Mouse (Mus musculus) left cerebral cortex, postnatal 10 days (tissue): ENCODE results near the gene Gm10959. TPM values are rescaled to one million over a fixed set of nuclear protein-coding genes. Genes with fewer than 3 reads are reported as not detected.
"Not testable (repeated sequence)": the region's sequence is repeated elsewhere in the genome, so short reads cannot be mapped to it uniquely, and the experiment has no call there.

Source experiments
- DNase-seq, 2 experiments: peaks; one replicate each; pipeline ENCODE4 v3.0.0; 2021 to 2022; ENCODE audit warnings: low spot score in 2 of 2, mixed read lengths in 1 of 2; ENCODE audit errors: extremely low spot score in 1 of 2
- intact Hi-C: fragments of 180-260 bp; cut with DNase I; formaldehyde crosslinking; loops from one replicate; pipeline ENCODE4 v1.15.1; 2025
- total RNA-seq, 2 experiments: library from RNA; stranded (reverse); gene quantifications; 2 replicates each; pipeline ENCODE4 v1.2.3; 2021

Gm10959 gene
- total RNA-seq, result not detected

- intact Hi-C loops, result no loop called here
- no peak for DNase-seq
These were observed at the start of gene Gm10959 for GRCm38 (mm10) chr3:122919260-122919659. Gene Gm10959, minus strand, starts transcription at chr3:122919360.

DNA sequence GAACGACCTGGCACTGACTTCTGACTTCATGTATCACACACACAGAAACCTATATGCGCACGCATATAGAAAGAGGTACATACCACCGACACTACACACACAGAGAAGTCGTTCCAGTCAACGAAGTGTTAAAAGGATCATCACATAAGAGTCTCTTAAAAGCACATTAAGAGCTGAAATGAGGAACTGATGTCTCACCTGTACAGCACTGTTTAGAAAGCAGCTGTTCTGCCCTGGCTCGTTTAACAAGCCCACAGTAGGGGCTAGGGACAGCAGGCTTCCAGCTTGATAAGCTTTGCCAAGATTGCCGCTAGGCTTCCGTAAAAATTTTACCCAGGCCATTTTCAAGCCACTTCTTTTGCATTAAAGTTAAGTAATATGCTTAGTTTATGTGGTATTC, 49.2 kb upstream of the Gm10959 start:
- intact Hi-C loops, result no loop called here
- no peak for DNase-seq

GRCm38 (mm10) chr3:122964301-122964700, 45.1 kb upstream of the Gm10959 start:
- DNase-seq, result no peak
- intact Hi-C loops, result no loop called here

DNA sequence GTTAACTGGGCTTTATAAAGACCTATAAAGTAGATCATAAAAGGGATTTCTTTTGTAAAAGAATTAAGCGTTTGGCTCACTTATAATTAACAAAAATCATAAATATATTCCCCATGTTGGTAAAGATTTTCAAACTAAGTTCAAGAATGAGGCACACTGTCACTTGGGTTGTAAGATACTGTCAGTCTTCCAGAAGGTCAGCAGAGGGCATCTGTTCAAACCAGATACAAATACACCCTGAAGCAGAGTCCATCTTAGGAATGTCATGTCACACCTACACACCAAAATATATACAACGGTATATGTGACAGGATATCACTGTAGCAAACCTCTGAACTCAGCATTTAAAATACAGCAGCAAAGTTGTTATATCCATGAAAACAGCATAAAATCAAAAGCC, 31.0 kb upstream of the Gm10959 start:
- intact Hi-C loops, result no loop called here
- DNase-seq, result no peak

DNA sequence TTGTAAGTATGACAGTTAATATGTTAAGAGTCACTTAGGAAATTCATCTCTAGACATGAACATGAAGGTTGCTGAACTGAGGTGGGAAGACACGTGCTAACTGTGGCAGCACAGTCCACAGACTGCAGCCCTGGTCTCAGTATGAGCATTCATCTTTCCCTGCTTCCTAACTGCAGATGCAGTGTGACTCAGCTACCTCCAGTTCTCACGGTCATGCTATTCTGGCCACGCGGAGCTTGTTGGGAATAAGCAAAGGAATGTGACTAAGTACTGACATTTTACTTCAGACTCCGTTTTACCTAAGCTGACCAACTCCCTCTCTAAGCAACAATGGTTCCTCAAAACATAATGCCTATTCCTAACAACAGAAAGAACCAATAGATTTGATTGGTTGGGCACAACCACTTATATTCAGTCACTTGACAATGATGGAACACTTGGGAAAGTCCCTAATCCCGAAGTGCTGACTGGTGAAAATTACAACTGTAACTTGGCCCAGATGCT, 24.3 kb upstream of the Gm10959 start:
- intact Hi-C loops, result loop anchor here (5.0 kb wide), 1 partner anchor 209 kb away; no protein-coding TSS in a partner anchor
- DNase-seq, result no peak

GRCm38 (mm10) chr3:122939215-122939614, 20.1 kb upstream of the Gm10959 start:
- DNase-seq, result peak; percentile 40 to 42
- intact Hi-C loops, result loop anchor here (5.0 kb wide), 1 partner anchor 163 kb away; no protein-coding TSS in a partner anchor

DNA sequence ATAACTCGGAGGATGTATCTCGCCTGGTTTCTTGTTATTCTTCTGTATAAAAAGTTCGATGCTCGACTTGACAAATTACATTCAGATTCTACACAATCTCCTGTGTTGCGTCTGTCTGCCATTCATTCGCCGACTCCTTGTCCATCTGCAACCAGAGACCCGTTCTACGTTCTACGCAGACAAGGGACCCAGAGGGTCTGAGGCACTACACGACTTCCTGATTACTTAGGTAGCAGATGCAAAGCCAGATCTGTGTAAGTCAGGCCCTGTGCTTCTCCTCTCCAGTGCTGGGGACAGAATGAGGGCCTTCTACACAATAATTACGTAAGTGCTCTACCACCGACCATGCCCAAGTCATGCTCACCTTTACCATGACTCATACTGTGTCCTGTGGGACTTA, 18.0 kb upstream of the Gm10959 start:
- intact Hi-C loops, result loop anchor here (5.0 kb wide), 1 partner anchor 165 kb away; no protein-coding TSS in a partner anchor
- not testable (repeated sequence) for DNase-seq

DNA sequence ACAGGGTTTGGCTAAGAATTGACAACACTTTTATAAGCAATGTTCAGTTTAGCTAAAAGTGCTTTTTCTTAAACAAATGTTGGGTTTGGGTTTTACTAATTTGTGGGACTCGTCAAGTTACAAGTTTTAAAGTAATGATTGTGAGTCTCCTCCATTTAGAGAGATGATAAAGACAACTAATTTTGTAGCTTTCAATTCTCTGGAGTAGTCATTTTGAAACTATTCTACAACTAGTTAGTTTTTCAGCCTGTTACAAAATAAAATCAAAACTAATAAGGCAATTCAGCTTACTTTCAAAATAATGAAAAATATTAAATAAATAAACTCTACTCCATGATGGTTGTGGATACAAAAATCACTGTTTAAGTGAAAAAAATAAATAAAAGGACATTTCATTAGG, 13.3 kb upstream of the Gm10959 start:
- no peak for DNase-seq
- intact Hi-C loops, result no loop called here

DNA sequence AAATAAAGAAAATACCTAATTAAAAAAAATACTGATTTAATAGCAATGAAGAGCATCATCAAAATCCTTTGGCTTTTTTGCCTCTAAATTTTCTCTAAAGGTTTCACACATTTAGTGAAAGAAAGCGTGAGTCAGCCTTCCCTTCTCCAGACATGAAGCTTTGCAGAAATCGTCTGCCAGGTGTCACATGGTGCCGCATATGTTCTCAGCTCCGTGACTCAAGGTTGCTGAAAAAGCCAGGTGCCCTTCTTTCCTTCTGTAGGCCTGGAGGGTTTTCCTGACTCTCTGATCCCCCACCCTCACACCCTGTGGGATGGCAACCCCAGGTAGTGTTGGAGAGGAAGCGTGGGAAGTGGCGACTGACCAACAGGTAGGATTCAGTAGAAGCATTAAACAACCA, 10.6 kb upstream of the Gm10959 start:
- DNase-seq, result peak in 1 of 2 experiments; percentile 12
- intact Hi-C loops, result no loop called here

DNA sequence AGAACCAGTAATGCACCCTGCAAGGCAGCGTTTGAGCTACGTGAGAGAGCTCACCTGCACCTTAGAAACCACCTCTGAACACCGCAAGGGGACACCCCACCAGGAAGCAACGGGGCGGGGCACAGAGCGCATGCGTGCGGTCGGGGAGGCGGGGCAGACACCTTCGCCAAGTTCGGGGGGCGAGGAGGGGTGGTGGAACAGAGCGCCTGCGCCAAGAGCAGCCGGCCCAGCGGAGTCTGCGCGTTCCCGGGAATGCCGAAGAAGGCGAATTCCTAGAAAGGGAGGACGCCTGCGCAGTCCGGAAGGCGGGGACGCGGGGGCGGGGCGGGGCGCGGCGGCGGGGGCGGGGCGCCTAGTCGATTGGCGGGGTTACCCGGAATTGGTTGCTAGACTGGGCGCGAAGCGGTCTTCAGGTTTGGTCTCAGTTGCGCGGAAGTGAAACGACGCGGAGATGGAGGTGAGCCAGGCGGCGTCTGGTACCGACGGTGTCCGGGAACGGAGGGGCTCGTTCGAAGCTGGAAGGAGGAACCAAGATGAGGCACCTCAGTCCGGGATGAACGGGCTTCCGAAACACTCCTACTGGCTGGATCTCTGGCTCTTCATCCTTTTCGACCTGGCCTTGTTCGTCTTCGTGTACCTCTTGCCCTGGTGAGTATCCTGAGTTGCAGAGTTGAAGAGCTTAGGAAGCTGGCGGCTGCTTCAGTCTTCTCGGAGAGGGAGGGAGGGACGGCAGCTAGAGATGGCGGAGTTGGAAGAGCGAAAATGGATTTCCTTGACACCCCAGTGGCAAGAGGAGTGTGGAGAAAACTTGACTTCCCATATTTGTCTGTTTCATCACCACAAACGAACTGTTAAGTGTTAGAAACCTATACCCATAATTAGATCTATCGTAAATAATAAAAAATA, 5.1 kb upstream of the Gm10959 start, which contains the start of gene 1810037I17Rik:
Gene 1810037I17Rik (plus strand): TSS at position 195 of the 906 bp plus-strand sequence.
- intact Hi-C loops, result no loop called here

DNA sequence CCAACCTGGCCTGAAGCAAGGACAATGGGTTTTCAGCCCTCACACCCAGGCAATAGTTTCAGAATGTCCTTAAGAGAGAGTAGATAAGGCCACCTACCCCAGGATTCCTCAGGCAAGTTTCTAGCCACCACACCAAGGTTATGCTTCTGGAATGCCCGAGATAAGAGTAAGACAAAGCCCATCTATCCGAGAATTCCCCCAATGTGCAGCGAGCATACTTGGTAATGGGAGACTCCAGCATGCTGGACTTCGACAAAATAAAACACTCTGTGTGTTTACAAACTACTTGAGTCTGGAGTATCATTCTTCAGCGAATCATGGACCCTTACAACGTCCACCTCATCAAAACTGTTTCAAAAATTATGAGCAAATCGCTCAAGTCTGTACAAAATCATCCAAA, 4.0 kb upstream of the Gm10959 start:
- DNase-seq, result no peak
- intact Hi-C loops, result no loop called here

More for the DNA sequence above, 5.1 kb upstream of the Gm10959 start, which contains the start of gene 1810037I17Rik:
- peak; percentile 94 to 98 for DNase-seq

- intact Hi-C loops, result no loop called here
- no peak for DNase-seq
These were observed 2.7 kb upstream of the Gm10959 start for GRCm38 (mm10) chr3:122921676-122922527.

DNA sequence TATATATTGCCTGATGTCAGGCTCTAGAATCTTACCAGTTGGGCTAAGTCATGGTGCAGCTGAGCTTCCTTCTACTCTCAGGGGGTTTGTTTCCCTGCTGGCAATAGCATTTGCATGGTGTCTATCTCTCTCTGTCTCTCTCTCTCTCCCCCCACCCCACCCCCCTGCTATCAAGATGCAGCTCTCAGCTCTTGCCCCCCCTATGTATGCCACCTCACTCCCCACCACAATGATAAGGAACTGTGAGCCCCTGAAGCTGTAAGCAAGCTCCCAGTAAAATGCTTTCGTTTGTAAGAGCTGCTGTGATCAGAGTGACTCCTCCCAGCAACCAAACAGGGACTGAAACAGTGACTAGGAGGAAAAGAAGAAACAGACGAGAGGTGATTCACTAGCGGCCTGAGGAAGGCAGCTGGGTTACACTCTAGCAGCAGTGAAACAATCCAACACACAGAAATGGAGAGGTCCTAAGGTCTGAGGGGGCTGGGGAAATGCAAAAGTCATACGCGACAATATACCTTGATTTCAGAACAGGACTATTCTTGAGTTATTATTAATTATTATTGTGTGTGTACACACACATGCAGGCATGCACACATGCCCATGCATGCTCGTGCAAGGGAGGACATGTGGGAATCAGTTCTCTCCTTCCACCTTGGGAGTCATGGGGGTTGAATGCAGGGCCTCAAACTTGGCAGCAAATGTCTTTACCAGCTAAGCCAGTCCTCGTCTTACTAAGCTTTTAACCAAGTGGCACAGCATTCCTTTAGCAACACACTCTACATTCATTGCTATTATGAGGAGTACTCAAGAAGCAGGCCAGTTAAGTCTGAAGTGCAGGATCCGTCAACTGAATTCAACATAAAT, 1.6 kb upstream of the Gm10959 start:
- intact Hi-C loops, result no loop called here
- no peak for DNase-seq

- intact Hi-C loops, result no loop called here
- DNase-seq, result no peak
These were observed 488 bp downstream of the Gm10959 start for GRCm38 (mm10) chr3:122918672-122919071.

GRCm38 (mm10) chr3:122916191-122916680, 2.9 kb downstream of the Gm10959 start:
- no peak for DNase-seq
- intact Hi-C loops, result no loop called here

DNA sequence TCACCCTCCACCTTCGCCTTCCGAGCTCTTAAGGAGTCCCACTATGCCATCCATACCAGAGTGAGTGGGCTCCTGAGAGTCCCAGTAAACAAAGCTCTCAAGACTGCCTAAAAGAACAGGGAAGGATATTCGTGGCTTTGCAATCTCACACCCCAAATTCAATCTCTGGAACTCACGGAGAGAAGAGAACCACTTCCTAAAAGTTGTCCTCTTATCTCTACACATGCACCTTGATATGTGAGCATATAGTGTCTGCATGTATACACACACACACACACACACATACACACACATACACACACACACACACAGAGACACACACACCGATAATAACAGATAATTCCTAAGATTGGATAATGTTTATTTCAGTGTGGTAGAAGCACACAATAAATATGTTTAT, 3.7 kb downstream of the Gm10959 start:
- DNase-seq, result no peak
- intact Hi-C loops, result no loop called here

GRCm38 (mm10) chr3:122907841-122908240, 11.3 kb downstream of the Gm10959 start:
- no peak for DNase-seq
- intact Hi-C loops, result no loop called here
